Mouse (Mus musculus) ES-Bruce4 (cell line): Measurements from ENCODE around the gene Cpn1.

Experiments
- CTCF ChIP-seq: IDR thresholded peaks from one replicate; pipeline ENCODE4 v1.8.1; 2011; ENCODE audit warnings: low read depth, low read length
- EP300 ChIP-seq: IDR thresholded peaks from 2 replicates; pipeline ENCODE4 v1.6.1; 2011; ENCODE audit warnings: low read depth, low read length; ENCODE audit not compliant: insufficient read depth
- POLR2A ChIP-seq: IDR thresholded peaks from one replicate; pipeline ENCODE4 v1.8.1; 2011; ENCODE audit warnings: low read length; ENCODE audit not compliant: insufficient read depth

DNA sequence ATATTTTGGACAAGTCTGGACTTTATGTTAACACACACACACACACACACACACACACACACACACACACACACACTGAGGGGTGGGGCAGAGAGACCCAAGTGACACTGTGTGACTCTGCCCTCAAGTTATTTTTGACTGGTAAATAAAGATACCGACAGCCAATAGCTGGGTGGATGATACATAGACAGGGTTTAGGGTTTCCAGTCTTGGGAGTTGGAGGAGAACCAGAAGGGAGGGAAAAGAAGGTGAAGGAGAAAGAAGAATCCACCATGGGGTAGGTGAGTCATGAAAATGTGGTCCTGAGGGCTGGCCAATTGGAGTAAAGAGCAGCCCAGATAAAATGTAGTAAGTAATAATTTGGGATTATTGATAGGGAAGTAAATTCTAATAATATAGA lies 13.7 kb upstream of the Cpn1 start:
- no peak for TF ChIP-seq CTCF
- TF ChIP-seq POLR2A, result no peak
- no peak for TF ChIP-seq EP300
